Mouse (Mus musculus): Measurements from ENCODE around the gene Ccp110.

GRCm38 (mm10) chr7:118766834-118767224, 54.5 kb downstream of the Ccp110 start:
- TF ChIP-seq POLR2A (IDR thresholded peaks at IDR 0.05; ENCODE audit: low read depth, low read length) (no peak), CTCF (IDR thresholded peaks at IDR 0.05; ENCODE audit: extremely low read depth, insufficient read length, insufficient replicate concordance, low read depth, low read length) (no peak)

Measured in small intestine, adult 2 months (tissue).